Mouse (Mus musculus) heart, postnatal 14 days (tissue): ENCODE measurements at regions not wholly inside any gene's neighbourhood (a gene's known extent, or its start where the extent isn't known, plus 50 kb on each side); places are given as distances from the start of the nearest gene placed in this dataset.

Source experiments
- DNase-seq, 2 experiments: peaks; one replicate each; pipeline ENCODE4 v3.0.0; 2021 to 2022
- intact Hi-C: fragments of 180-260 bp; cut with DNase I; formaldehyde crosslinking; loops from one replicate; pipeline ENCODE4 v1.15.1; 2025

DNA sequence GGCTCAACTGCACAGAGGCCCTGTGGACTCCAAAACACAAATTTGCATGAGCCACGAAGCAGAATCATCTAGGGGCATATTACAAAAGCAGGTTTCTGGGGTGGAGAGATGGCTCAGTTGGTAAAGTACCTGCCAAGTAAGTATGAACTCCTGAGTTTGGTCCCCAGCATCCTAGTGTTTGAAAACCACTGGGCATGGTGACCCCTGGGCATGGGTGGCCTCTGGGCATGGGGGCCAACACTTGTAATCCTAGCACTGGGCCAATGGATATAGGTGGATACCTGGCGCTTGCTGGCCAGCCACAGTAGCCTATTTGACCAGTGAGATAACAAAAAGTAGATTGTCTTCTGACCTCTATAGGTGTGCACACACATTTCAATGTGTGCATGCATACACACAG, 65.7 kb upstream of the Arid5b start:
- intact Hi-C loops: no loop called here

DNA sequence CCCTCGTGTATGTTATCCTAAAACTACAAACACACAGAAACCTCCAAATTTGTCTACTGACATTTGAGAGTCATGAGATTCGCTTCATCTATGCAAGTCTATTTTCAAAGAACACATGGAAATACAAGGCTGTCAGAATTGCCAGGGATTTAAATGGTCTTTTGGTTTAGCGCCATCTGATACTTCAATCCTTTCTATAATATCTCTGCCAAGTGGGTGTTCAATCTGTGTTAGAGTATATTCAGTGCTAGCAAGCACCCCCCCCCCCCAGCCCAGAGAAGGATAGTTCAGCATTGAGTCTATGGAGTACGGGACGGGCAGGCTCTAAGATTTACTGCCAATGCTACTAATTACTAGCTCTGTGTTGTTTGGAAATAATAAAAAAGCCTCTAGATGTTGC, 55.5 kb upstream of the Arid5b start:
- no peak for DNase-seq
- intact Hi-C loops: no loop called here

More for the DNA sequence above, 65.7 kb upstream of the Arid5b start:
- no peak for DNase-seq
